Mouse (Mus musculus): ENCODE measurements around the gene Irx2. TPM values are rescaled to one million over a fixed set of nuclear protein-coding genes. Genes with fewer than 3 reads are reported as not detected.

Irx2 gene
- polyA plus RNA-seq (2015; fragmentation: Nextera tagmentation; extraction: Ambion mirVana): 2.9 and 5.9 TPM in 2 replicates

DNA sequence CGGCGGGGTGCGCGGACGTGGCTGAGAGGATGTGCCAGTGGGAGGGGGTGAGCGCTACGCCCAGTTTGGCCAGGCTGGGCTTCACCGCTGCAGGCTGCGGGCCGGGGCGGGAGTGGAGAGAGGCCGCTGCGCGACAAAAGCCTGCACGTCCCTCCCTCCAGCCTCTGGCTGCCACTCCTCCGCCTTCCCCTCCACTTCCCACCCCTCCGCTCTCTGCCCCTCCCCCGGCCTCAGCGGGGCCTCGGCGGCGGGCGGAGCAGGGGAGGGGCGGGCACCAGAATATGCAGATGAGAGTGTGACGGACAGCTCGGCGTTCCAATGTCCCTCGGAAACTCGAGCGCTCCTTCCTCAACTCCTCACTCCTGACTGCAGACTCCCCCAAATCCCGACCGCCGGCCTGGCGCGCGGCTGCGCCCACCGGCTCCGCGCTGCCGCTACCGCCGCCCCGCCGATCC is at the start of gene Irx2:
Gene Irx2, plus strand, starts transcription at position 359 of the 455 bp plus-strand sequence.
- H3K27ac ChIP-seq: no peak within 1 kb of the TSS
- peak; percentile 93 for ATAC-seq (ENCODE audit: insufficient read depth, low FRiP score, low read depth)
- H3K27me3 ChIP-seq (replicated peaks): peaks cover 86% of the 10 kb centered on the region
- no peaks in the 10 kb centered on the region for H3K36me3 ChIP-seq
- 1% methylated on average over 39 of the region's 45 CpGs for WGBS
- H3K9me3 ChIP-seq: no peaks in the 10 kb centered on the region
- peaks cover 15% of the 10 kb centered on the region for H3K4me1 ChIP-seq
- H3K4me2 ChIP-seq: peak within 1 kb of the TSS; percentile 95
- H3K9ac ChIP-seq: peak within 1 kb of the TSS; percentile 29
- peak within 1 kb of the TSS; percentile 54 for H3K4me3 ChIP-seq (replicated peaks)

GRCm38 (mm10) chr13:72581276-72581675 is 47.3 kb upstream of the Irx2 start:
- no peak overlapping the region for H3K9ac ChIP-seq
- H3K36me3 ChIP-seq: no peaks in the 10 kb centered on the region
- H3K4me2 ChIP-seq: no peak overlapping the region
- H3K4me1 ChIP-seq: no peaks in the 10 kb centered on the region
- no peak overlapping the region for H3K4me3 ChIP-seq (replicated peaks)
- ATAC-seq (ENCODE audit: insufficient read depth, low FRiP score, low read depth): no peak
- no peak overlapping the region for H3K27ac ChIP-seq
- H3K27me3 ChIP-seq (replicated peaks): no peaks in the 10 kb centered on the region
- WGBS: 89% methylated on average over 2 of the region's 2 CpGs
- H3K9me3 ChIP-seq: no peaks in the 10 kb centered on the region

GRCm38 (mm10) chr13:72592526-72592925 is 36.1 kb upstream of the Irx2 start:
- WGBS: 53% methylated on average over 4 of the region's 4 CpGs
- H3K27ac ChIP-seq: no peak overlapping the region
- no peak overlapping the region for H3K4me3 ChIP-seq (replicated peaks)
- no peak overlapping the region for H3K4me2 ChIP-seq
- H3K4me1 ChIP-seq: no peaks in the 10 kb centered on the region
- no peak overlapping the region for H3K9ac ChIP-seq
- ATAC-seq (ENCODE audit: insufficient read depth, low FRiP score, low read depth): no peak
- H3K9me3 ChIP-seq: no peaks in the 10 kb centered on the region
- H3K27me3 ChIP-seq (replicated peaks): no peaks in the 10 kb centered on the region
- H3K36me3 ChIP-seq: no peaks in the 10 kb centered on the region

DNA sequence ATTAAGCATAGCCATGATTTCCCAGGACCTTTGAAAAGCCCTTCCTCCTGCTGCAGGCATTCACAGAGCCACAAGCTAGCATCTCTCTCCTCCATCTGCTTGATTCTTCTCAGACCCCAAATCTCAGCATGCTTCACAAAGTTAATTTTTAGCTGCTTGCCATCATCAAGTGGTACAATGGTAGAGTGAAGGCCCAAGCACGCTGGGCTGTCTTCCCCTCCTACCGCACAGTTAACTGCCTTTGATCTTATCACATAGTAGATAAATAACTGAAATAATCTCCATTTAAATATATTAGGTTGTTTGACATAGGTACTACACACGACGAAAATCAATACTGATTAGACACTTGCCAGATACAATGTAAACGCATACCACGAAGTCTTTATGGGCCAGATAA is 35.3 kb upstream of the Irx2 start:
- Histone ChIP-seq H3K4me2 (no peak overlapping the region), H3K27ac (no peak overlapping the region), H3K27me3 (replicated peaks) (no peaks in the 10 kb centered on the region), H3K4me3 (replicated peaks) (no peak overlapping the region), H3K4me1 (no peaks in the 10 kb centered on the region), H3K9ac (no peak overlapping the region), H3K36me3 (no peaks in the 10 kb centered on the region), H3K9me3 (no peaks in the 10 kb centered on the region)
- ATAC-seq (ENCODE audit: insufficient read depth, low FRiP score, low read depth): no peak
- WGBS: 38% methylated on average over 6 of the region's 6 CpGs

DNA sequence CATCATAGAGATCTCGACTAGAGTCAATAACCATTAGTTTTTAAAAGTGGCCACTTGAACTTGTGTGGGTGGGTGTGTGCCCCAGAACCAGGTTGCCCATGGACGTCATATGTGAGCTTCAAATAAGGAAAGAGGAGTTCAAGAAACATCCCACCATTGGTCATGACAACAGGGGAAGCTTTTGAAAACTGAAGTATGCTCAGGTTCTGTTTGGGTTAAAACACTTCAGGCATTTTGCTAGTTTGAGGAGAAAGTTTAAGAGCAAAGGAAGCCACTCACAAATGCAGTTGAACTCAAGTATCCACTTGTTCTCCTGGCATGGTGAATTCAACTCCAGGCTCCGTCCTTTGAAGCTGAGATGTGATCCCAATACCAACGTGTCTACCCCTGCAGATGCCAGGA is 34.9 kb upstream of the Irx2 start:
- H3K27me3 ChIP-seq (replicated peaks): no peaks in the 10 kb centered on the region
- ATAC-seq (ENCODE audit: insufficient read depth, low FRiP score, low read depth): no peak

GRCm38 (mm10) chr13:72599254-72599653 is 29.4 kb upstream of the Irx2 start:
- no peak for ATAC-seq (ENCODE audit: insufficient read depth, low FRiP score, low read depth)
- H3K4me3 ChIP-seq (replicated peaks): no peak overlapping the region
- H3K9ac ChIP-seq: no peak overlapping the region
- H3K4me2 ChIP-seq: no peak overlapping the region
- 89% methylated on average over 3 of the region's 3 CpGs for WGBS
- H3K27ac ChIP-seq: no peak overlapping the region
- H3K36me3 ChIP-seq: no peaks in the 10 kb centered on the region
- no peaks in the 10 kb centered on the region for H3K4me1 ChIP-seq
- no peaks in the 10 kb centered on the region for H3K27me3 ChIP-seq (replicated peaks)
- H3K9me3 ChIP-seq: no peaks in the 10 kb centered on the region

More for the DNA sequence above, 34.9 kb upstream of the Irx2 start:
- Histone ChIP-seq H3K27ac (no peak overlapping the region), H3K4me3 (replicated peaks) (no peak overlapping the region), H3K9ac (no peak overlapping the region), H3K36me3 (no peaks in the 10 kb centered on the region), H3K4me2 (no peak overlapping the region), H3K9me3 (no peaks in the 10 kb centered on the region), H3K4me1 (no peaks in the 10 kb centered on the region)
- 53% methylated on average over 4 of the region's 4 CpGs for WGBS

- Histone ChIP-seq H3K9me3 (no peaks in the 10 kb centered on the region), H3K36me3 (no peaks in the 10 kb centered on the region), H3K27me3 (replicated peaks) (no peaks in the 10 kb centered on the region), H3K4me1 (no peaks in the 10 kb centered on the region), H3K27ac (no peak overlapping the region), H3K9ac (no peak overlapping the region), H3K4me2 (no peak overlapping the region), H3K4me3 (replicated peaks) (no peak overlapping the region)
- WGBS: 66% methylated on average over 16 of the region's 16 CpGs
- ATAC-seq (ENCODE audit: insufficient read depth, low FRiP score, low read depth): no peak
Measured at GRCm38 (mm10) chr13:72608706-72609105, 19.9 kb upstream of the Irx2 start.

GRCm38 (mm10) chr13:72610277-72610676 is 18.3 kb upstream of the Irx2 start:
- no peak overlapping the region for H3K9ac ChIP-seq
- ATAC-seq (ENCODE audit: insufficient read depth, low FRiP score, low read depth): no peak
- no peaks in the 10 kb centered on the region for H3K36me3 ChIP-seq
- H3K4me2 ChIP-seq: no peak overlapping the region
- H3K4me1 ChIP-seq: no peaks in the 10 kb centered on the region
- H3K27ac ChIP-seq: no peak overlapping the region
- H3K27me3 ChIP-seq (replicated peaks): no peaks in the 10 kb centered on the region
- H3K9me3 ChIP-seq: no peaks in the 10 kb centered on the region
- no peak overlapping the region for H3K4me3 ChIP-seq (replicated peaks)
- WGBS: 72% methylated on average over 2 of the region's 2 CpGs

GRCm38 (mm10) chr13:72623926-72624846 is 4.4 kb upstream of the Irx2 start:
- no peak for ATAC-seq (ENCODE audit: insufficient read depth, low FRiP score, low read depth)
- Histone ChIP-seq H3K4me1 (peaks cover 8% of the 10 kb centered on the region), H3K27me3 (replicated peaks) (peaks cover 67% of the 10 kb centered on the region), H3K27ac (no peak overlapping the region), H3K4me2 (peak overlapping the region; percentile 51), H3K4me3 (replicated peaks) (peak overlapping the region; percentile 27), H3K36me3 (no peaks in the 10 kb centered on the region), H3K9ac (no peak overlapping the region), H3K9me3 (no peaks in the 10 kb centered on the region)
- WGBS: 2% methylated on average over 46 of the region's 46 CpGs

- H3K4me2 ChIP-seq: peak overlapping the region; percentile 51
- 6% methylated on average over 6 of the region's 6 CpGs for WGBS
- peak overlapping the region; percentile 27 for H3K4me3 ChIP-seq (replicated peaks)
- no peaks in the 10 kb centered on the region for H3K9me3 ChIP-seq
- H3K9ac ChIP-seq: no peak overlapping the region
- H3K4me1 ChIP-seq: peaks cover 10% of the 10 kb centered on the region
- peaks cover 72% of the 10 kb centered on the region for H3K27me3 ChIP-seq (replicated peaks)
- H3K27ac ChIP-seq: no peak overlapping the region
- H3K36me3 ChIP-seq: no peaks in the 10 kb centered on the region
- ATAC-seq (ENCODE audit: insufficient read depth, low FRiP score, low read depth): no peak
Measured at GRCm38 (mm10) chr13:72624847-72625170, 3.8 kb upstream of the Irx2 start.

GRCm38 (mm10) chr13:72625236-72625950 is 3.2 kb upstream of the Irx2 start:
- H3K4me2 ChIP-seq: peak overlapping the region; percentile 51; the same call in 1 of the 2 replicates
- ATAC-seq (ENCODE audit: insufficient read depth, low FRiP score, low read depth): no peak
- H3K27ac ChIP-seq: no peak overlapping the region
- no peak overlapping the region; the same call in 1 of the 2 replicates for H3K4me3 ChIP-seq (replicated peaks)
- H3K36me3 ChIP-seq: no peaks in the 10 kb centered on the region
- 10% methylated on average over 28 of the region's 28 CpGs for WGBS
- no peak overlapping the region for H3K9ac ChIP-seq
- H3K27me3 ChIP-seq (replicated peaks): peaks cover 77% of the 10 kb centered on the region
- no peaks in the 10 kb centered on the region for H3K9me3 ChIP-seq
- H3K4me1 ChIP-seq: peaks cover 10% of the 10 kb centered on the region
